Mouse (Mus musculus) retina, postnatal 1 day (tissue): Measurements from ENCODE around the gene Abl2.

ENCODE experiments used
- DNase-seq: peaks from one replicate; pipeline ENCODE4 v3.0.0-alpha.2; 2012

Gene Abl2

GRCm38 (mm10) chr1:156585512-156585911 is 26.9 kb downstream of the Abl2 start:
- no peak for DNase-seq

- DNase-seq: no peak
Measured at GRCm38 (mm10) chr1:156589811-156590305, 31.3 kb downstream of the Abl2 start.

DNA sequence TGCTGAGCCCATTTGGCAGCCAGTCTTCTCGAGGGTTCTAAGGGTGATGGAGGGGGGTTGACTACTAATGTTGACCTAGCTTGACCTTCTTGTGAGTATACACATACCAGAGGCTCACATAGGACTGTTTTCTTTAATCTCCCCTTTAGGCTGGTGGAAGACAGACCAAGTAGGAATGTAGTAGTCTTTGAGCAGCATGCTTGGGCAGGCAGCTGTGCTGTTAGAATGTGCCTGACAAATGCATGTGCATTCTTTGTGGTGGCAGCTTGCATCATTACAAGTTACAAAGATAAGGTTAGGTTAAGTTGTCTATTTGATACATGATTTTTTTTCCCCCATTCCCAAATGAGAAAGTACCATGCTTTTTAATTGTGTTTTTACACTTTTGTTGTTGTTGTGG is 31.8 kb downstream of the Abl2 start:
- DNase-seq: no peak

DNA sequence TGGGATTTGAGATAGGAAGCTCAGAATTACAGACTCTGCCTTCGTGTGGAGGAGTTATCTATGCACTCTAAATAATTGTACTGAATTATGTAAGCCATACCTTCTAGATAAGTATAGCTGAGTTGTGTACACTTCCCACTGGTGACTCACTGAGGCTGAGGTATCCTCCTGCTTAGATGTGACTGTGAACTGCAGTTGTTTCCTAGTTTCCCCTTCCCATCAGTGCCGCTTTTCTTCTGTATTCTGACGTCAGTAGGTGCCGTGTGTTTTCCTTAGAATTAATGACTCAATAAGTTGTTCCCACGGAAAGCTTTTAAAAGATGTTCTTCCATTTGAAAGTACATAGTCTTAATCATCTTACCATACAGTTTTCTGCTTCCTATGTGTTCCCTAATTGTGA is 34.7 kb downstream of the Abl2 start:
- no peak for DNase-seq

GRCm38 (mm10) chr1:156597089-156597488 is 38.5 kb downstream of the Abl2 start:
- no peak for DNase-seq

GRCm38 (mm10) chr1:156602545-156602944 is 44.0 kb downstream of the Abl2 start:
- no peak for DNase-seq

DNA sequence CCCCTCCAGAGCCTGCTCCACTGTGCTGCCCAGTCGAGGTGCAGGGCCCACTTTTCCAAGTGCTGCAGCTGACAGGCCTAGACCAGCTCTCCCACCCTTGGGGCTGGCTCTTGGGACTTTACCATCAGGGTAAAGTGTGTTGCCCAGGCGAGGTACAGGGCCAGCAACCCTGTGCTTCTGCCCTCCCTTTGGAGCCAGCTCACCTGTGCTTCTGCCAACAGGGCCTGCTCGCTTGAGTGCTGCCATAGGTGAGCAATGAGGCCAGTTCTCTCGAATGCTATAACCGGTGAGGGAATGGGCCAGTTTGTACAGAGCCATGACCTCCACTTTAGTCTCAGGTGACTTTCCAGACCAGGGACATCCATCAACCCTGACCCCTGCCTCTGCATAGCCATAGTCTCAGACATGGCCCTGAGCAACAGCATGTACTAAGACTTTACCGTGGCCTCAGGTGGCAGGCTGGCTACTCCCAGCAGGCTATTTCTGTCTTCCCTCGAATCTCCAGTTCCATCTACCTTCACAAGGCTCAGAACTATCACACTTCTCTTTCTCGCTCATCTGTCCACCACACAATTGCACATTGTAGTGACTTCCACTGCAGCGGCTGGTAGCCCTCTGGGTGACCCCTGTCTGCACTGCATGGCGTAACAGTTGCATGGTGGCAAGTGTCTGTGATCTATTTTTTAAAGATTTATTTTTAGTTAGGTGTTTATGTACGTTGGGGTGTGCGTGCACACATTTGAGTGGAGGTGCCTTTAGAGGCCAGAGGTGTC is 46.7 kb downstream of the Abl2 start:
- DNase-seq: no peak

DNA sequence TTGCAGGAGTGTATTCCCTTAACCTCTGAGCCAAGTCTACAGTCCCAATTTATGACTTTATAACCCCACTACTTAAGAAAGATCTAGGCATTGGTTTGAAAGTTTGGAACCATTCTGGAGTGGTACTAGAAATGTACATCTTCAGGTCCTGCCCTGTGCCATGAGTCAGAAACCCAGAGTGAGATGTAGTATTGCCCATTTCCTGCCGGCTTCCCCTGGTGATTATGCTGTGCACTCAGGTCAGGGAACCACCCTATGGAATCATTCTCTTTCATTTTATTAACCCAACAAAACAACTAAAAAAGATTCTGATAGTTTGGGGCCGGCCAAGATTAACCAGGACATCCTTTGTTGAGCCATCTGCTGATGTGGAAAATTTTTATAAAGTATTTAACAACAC is 47.4 kb downstream of the Abl2 start:
- no peak for DNase-seq

- no peak for DNase-seq
Measured at GRCm38 (mm10) chr1:156608496-156608895, 49.9 kb downstream of the Abl2 start.

DNA sequence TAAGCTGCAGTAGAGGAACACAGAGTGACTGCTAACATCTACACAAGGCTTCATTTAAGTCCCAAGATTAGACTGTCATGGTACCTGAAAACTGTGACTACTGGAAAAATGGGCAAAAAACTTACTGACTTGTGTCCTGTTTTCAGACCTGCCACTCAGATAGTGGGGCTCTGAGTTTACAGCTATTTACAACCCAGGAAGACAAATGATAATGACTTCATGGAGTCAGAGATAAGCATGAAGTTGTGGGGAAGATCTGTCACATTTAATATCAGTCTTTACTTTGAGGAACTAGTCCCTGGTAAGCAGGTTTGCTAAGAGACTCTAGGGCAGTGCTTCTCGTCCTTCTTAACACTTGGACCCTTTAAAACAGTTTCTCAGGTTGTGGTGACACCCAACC is 51.7 kb downstream of the Abl2 start:
- DNase-seq: no peak

DNA sequence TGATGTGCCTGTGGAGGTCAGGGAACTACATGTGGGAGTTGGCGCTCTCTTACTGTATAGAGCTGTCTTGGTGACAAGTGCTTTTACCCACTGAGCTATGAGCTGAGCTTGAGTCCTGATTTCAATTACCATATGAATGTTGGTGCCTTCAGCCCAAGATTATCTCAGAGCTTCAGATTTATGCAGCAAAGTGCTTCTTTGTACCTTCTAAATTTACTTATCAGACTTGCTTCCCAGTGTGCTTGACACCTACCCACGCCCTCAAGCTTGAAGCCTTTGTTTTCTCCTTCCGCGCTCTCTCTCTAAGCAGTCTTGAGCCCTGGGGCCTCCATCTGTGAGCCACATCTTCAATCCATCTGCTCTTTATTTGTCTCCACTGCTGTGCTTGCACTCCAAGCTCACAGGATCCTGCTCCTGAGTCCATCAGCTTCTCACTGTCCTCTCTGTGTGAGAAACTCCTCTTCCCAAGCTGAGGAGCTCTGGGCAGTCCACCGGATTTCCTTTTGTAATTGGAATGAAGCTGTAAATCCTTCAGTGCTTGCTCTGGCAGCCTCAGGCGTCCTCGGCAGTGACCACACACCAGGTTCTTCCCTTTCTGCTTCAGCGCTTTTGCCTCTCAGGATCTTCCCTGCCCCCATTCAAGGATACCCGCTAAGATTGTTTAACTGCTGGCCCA is 55.4 kb downstream of the Abl2 start:
- peak; percentile 76 for DNase-seq

- DNase-seq: peak; percentile 24
Measured at GRCm38 (mm10) chr1:156614710-156615109, 56.1 kb downstream of the Abl2 start.

DNA sequence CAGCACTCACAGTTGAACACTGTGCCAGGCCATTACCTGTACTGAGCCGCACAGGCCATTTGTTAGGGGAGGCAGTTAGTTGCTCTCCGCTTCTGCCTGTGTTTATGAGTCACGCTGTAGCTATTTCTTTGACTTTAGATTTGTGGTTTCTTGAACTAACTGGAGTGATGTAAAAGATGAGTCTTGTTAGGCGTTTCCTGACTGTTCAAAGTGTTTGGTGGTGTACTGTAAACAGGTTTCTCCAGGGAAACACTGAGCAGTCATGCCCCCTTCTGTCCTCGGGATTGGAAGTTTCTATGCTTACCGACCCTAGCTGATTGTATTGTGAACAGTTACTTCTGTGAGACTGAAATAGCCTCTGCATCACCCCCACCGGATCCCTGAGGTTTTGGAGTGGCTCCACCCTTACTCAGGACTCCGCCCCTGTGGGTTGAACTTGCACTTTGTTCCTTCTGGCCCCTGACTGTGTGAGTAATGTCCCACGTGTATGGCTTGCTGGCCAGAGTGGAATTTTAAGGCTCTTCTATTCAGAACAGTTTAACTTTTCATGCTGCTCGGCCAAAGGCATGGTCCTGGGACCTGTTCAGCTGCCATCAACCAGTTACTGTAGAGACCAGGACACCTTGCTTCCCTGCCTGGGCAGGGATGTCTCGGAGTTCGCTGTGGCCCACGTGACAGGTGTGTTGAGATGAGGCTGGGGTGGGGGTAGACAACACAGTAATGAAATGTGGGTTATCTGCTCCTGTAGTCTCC is 57.0 kb downstream of the Abl2 start:
- DNase-seq: peak; percentile 33

DNA sequence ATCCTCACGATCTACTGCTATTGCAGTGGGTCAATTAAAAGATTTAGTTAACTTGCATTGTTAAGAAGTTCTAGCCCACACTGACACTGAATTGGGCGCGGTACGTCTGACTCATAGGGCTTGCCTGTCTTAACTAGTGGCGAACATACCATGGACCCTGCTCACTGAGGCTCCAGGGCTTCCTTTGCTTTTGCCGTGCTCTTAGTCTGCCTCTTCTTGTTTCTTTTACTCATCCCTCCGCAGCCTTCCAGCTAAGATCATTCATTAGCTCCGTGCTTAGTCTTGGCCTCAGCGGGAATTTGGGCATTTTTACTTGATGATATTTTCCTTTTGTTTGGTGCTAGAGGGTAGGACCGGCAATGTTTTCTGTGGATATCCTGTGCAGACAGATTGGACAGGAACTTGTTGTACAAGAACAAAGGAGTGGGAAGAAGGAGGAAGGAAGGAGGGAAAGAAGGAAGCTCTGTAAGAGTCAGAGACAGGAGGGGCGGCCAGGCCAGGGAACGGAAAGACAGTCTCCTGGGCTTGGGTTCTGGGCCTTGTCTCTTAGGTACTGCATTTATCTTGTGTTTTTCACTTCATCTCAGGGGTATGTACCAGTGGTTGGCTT is 58.5 kb downstream of the Abl2 start:
- DNase-seq: no peak

GRCm38 (mm10) chr1:156617811-156618210 is 59.2 kb downstream of the Abl2 start:
- DNase-seq: no peak

- DNase-seq: no peak
Measured at GRCm38 (mm10) chr1:156620292-156620909, 61.8 kb downstream of the Abl2 start.

DNA sequence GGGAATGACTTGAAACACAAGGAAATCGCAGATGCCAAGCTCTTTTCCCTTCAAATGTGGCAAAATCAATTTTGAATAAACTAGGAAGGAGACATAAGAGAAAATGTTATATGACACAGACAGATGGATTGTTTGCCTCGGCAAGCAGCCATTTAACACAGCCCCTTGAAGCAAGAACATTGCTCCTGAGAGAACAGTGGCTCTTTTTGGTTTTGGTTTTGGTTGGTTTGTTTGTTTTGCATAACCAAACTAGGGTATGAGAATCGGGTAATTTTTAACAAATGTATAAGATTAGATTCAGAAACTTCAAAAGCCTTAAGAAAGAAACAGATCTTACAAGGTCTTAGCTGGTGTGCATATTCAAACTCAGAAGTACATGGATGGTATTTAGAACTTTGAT is 62.4 kb downstream of the Abl2 start:
- DNase-seq: no peak

GRCm38 (mm10) chr1:156624231-156624630 is 65.6 kb downstream of the Abl2 start:
- DNase-seq: no peak

DNA sequence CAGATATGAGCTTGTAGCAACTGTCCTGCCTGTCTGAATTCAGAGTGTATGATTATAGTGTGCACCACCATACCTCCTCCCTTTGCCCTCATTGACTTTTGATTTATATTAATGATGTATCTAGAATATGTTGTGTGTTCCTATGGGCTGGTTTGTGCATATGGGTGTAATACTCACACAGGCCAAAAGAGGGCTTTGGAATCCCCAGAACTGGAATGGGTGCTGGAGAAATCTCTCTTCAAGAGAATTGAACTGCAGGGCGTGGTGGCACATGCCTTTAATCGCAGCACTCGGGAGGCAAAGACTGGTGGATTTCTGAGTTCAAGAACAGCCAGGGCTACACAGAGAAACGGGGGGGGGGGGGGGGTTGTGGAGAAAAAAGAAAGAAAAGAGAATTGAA is 68.1 kb downstream of the Abl2 start:
- DNase-seq: peak; percentile 27

DNA sequence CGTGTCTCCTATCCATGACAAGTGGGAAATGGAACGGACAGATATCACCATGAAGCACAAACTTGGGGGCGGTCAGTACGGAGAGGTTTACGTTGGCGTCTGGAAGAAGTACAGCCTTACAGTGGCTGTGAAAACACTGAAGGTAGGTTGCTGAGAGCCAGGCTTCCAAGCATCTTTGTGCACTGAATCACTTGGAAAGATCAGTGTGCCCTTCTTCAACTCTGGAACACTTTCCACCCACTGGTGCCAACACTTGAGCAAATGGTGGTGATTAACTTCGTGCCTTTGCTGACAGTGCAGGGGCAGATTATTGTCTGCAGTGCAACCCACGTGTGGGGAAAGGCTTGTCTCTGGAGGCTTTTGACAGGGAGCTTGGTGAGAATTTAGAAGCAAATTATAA is 71.4 kb downstream of the Abl2 start:
- no peak for DNase-seq

- no peak for DNase-seq
Measured at GRCm38 (mm10) chr1:156630965-156631364, 72.4 kb downstream of the Abl2 start.

DNA sequence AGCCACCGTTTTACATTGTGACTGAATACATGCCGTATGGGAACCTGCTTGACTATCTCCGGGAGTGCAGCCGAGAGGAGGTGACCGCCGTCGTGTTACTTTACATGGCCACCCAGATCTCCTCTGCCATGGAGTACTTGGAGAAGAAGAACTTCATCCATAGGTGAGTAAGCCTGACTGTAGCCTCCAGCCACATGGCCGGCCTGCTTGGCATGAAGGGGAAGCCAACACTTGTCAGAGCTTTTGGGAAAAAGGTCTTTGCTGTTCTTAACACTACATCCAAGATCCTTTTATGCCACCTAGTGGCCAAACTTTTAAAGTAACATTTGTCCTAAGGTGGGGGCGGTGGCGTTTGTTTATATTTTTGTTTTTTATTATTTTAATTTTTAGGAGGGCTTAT is 74.5 kb downstream of the Abl2 start:
- DNase-seq: peak; percentile 66

DNA sequence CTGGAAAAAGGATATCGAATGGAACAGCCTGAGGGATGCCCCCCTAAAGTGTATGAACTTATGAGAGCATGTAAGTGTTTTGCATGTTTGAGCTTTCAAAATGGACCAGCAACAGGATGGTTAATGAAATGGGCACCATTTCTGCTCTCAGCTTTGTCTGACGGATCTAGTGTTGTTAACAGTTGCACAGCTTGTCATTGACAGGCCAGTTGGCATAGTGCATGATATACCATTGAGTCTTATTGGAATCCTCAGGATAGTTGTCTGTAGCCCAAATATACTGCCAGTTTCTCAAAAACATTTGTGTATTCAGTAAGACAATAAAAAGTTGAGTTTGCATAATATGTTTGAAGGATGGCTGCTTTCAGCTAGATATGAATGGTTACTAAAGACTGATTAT is 76.6 kb downstream of the Abl2 start:
- no peak for DNase-seq
